In genomic region chr5:115979134-115979696, GRCm38 (mm10) we compare ENCODE assay signal across 8 mouse cellular contexts. TPM values are rescaled to one million over a fixed set of nuclear protein-coding genes. Genes with fewer than 3 reads are reported as not detected.
DNase-seq lines count a peak whose midpoint lies in the region; ATAC-seq and TF ChIP-seq lines count a peak whose summit lies in the region.
"Had no signal": no experiment of that assay in that cellular context is flagged by ENCODE, and none has a peak within 500 bp of the region (broad histone marks: within the 10 kb centered on the region; RNA-seq: fewer than 3 reads in every experiment).

No protein-coding gene starts in this region.

- intact Hi-C loops in left cerebral cortex, postnatal 10 days (cut with DNase I), result no loop called here

- no peak overlapping the region for H3K4me3 ChIP-seq in liver, embryonic 14.5 days (ENCODE audit: insufficient read depth in 1 of 2, low read depth in 2 of 2, low read length in 2 of 2)
- H3K4me3 ChIP-seq: heart, embryonic 13.5 days had no signal

- no peak for ATAC-seq in liver, embryonic 14.5 days (ENCODE audit: insufficient read depth)

- peaks cover 0 to 11% of the 10 kb centered on the region in 2 experiments; a peak in 2 of 4 replicates for H3K4me1 ChIP-seq in liver, embryonic 14.5 days (replicated peaks; ENCODE audit: control insufficient read depth in 2 of 2, insufficient read depth in 2 of 2, low read length in 1 of 2)

- no peak for TF ChIP-seq EP300 in liver, embryonic 14.5 days (IDR thresholded peaks at IDR 0.05; ENCODE audit: low read depth)

- no peaks in the 10 kb centered on the region for H3K9me3 ChIP-seq in liver, embryonic 14.5 days (ENCODE audit: control insufficient read depth, low read length)
- H3K9me3 ChIP-seq: heart, embryonic 13.5 days had no signal

- peak; percentile 20 for DNase-seq in layer of hippocampus, adult 11-12 months (ENCODE audit: low spot score)
- DNase-seq in layer of hippocampus, postnatal 25 days (ENCODE audit: extremely low spot score in 1 of 2, low spot score in 1 of 2), result no peak
- peak; percentile 58 for DNase-seq in WW6 (ENCODE audit: low read depth, low spot score)
- peak; percentile 44 to 67 for DNase-seq in cerebellum, postnatal 25 days
- DNase-seq in liver, embryonic 14.5 days (ENCODE audit: low read depth in 3 of 3, low spot score in 3 of 3), result peak in 1 of 3 experiments; percentile 17
- peak; percentile 6 for DNase-seq in thymus, postnatal 0 days (ENCODE audit: low spot score)
- DNase-seq in left cerebral cortex, postnatal 10 days (ENCODE audit: extremely low spot score in 1 of 2, low spot score in 2 of 2), result no peak

- 73% methylated on average over 16 of the region's 16 CpGs for WGBS in liver, embryonic 14.5 days (ENCODE audit: insufficient replicate concordance)

- peaks cover 96% of the 10 kb centered on the region for H3K36me3 ChIP-seq in liver, embryonic 14.5 days (replicated peaks; ENCODE audit: control insufficient read depth, insufficient read depth, low read depth)

- H3K9ac ChIP-seq in liver, embryonic 14.5 days (replicated peaks), result no peak overlapping the region
- H3K9ac ChIP-seq: heart, embryonic 13.5 days had no signal

- H3K27me3 ChIP-seq in liver, embryonic 14.5 days (ENCODE audit: control insufficient read depth, insufficient read depth, low read length), result no peaks in the 10 kb centered on the region
- H3K27me3 ChIP-seq: heart, embryonic 13.5 days had no signal

- TF ChIP-seq CTCF in liver, embryonic 14.5 days (IDR thresholded peaks at IDR 0.05; ENCODE audit: low read depth), result peak; percentile 88

- no peak overlapping the region for H3K4me2 ChIP-seq in liver, embryonic 14.5 days (ENCODE audit: low read depth)
- H3K4me2 ChIP-seq: heart, embryonic 13.5 days had no signal

- H3K27ac ChIP-seq in liver, embryonic 14.5 days, result no peak overlapping the region
- H3K27ac ChIP-seq: heart, embryonic 13.5 days had no signal

RNA-seq across cellular contexts. Expression of gene Prkab1, which starts 45.1 kb away (rescaled TPM):
- 10 to 100 TPM; 15.5 to 23.7 TPM for total RNA-seq in layer of hippocampus, postnatal 25 days (2021)
- 69.3 and 72.1 TPM in 2 replicates for polyA plus RNA-seq in liver, embryonic 14.5 days (2012; rRNA removed)
- polyA plus RNA-seq in liver, embryonic 14.5 days (2014; fragmentation: Nextera tagmentation; extraction: Ambion mirVana), result 67.2 and 76.5 TPM in 2 replicates
- polyA plus RNA-seq in thymus, postnatal 0 days (2015; fragmentation: Nextera tagmentation; extraction: Ambion mirVana), result 55.4 and 60.1 TPM in 2 replicates
- total RNA-seq in left cerebral cortex, postnatal 10 days (2021), result 10 to 100 TPM; 25.7 to 31.9 TPM

Comparison
In these comparisons a context has a peak if more than half of its experiments do, and no peak if none do; other contexts are left out.
1. DNase-seq: peak in layer of hippocampus, adult 11-12 months (single experiment), WW6 (single experiment), cerebellum, postnatal 25 days (2 of 2) and thymus, postnatal 0 days (single experiment); none in layer of hippocampus, postnatal 25 days (0 of 2) and left cerebral cortex, postnatal 10 days (0 of 2).